Mouse (Mus musculus) lung, embryonic 16.5 days (tissue): ENCODE measurements at regions not wholly inside any gene's neighbourhood (a gene's known extent, or its start where the extent isn't known, plus 50 kb on each side); places are given as distances from the start of the nearest gene placed in this dataset.

Source experiments
- ATAC-seq: fragments of 200-750 bp; cut with Nextera tagmentation; 2 replicates; pipeline ENCODE4 v1.8.0; 2017; ENCODE audit warnings: low read depth, mild to moderate bottlenecking, moderate library complexity
- H3K27ac ChIP-seq: fragments of 300-500 bp; sonication (generic); 2 replicates; pipeline ENCODE4 v1.5.1; 2014; ENCODE audit warnings: mild to moderate bottlenecking, control low read depth, low read length
- H3K27me3 ChIP-seq: fragments of 300-500 bp; sonication (generic); 2 replicates; pipeline ENCODE4 v1.6.1; 2014; ENCODE audit warnings: low read depth, low read length, mixed read lengths; ENCODE audit not compliant: control insufficient read depth, insufficient read depth
- H3K36me3 ChIP-seq: fragments of 300-500 bp; sonication (generic); 2 replicates; pipeline ENCODE4 v1.6.1; 2014; ENCODE audit warnings: low read length; ENCODE audit not compliant: control insufficient read depth, insufficient read depth
- H3K4me1 ChIP-seq: fragments of 300-500 bp; sonication (generic); replicated peaks from 2 replicates; pipeline ENCODE4 v1.6.1; 2014; ENCODE audit warnings: low read length, mixed read lengths; ENCODE audit not compliant: control insufficient read depth, insufficient read depth
- H3K4me2 ChIP-seq: fragments of 300-500 bp; sonication (generic); 2 replicates; pipeline ENCODE4 v1.6.1; 2014; ENCODE audit warnings: low read depth, low read length, control low read depth
- H3K4me3 ChIP-seq: fragments of 300-500 bp; sonication (generic); 2 replicates; pipeline ENCODE4 v1.5.1; 2014; ENCODE audit warnings: mild to moderate bottlenecking, low read length, control low read depth
- H3K9ac ChIP-seq: fragments of 300-500 bp; sonication (generic); 2 replicates; pipeline ENCODE4 v1.6.1; 2014; ENCODE audit warnings: low read length, control low read depth
- H3K9me3 ChIP-seq: fragments of 300-500 bp; sonication (generic); 2 replicates; pipeline ENCODE4 v1.6.1; 2016; ENCODE audit warnings: low read length; ENCODE audit not compliant: control insufficient read depth
- WGBS: fragments of 180-500 bp; shearing (Covaris S2); extraction: QIAGEN DNeasy Blood & Tissue Kit; methylation state at CpG from one replicate; pipeline ENCODE4 v1.1.7; 2014; 5-methylcytosine and 5-hydroxymethylcytosine counted together

- Histone ChIP-seq H3K27me3 (no peaks in the 10 kb centered on the region), H3K9ac (no peak overlapping the region), H3K36me3 (no peaks in the 10 kb centered on the region), H3K4me1 (peaks cover 5% of the 10 kb centered on the region; the same call in 1 of the 2 replicates), H3K4me2 (no peak overlapping the region), H3K4me3 (no peak overlapping the region), H3K27ac (peak overlapping the region; percentile 57), H3K9me3 (peaks cover 2% of the 10 kb centered on the region; the same call in 1 of the 2 replicates)
- 21% methylated on average over 3 of the region's 3 CpGs for WGBS
- peak; percentile 41; the same call in 1 of the 2 replicates for ATAC-seq
These were observed 81.2 kb downstream of the Cdca7 start for GRCm38 (mm10) chr2:72557161-72557560.

GRCm38 (mm10) chr2:72557565-72558260, 81.8 kb downstream of the Cdca7 start:
- H3K27me3 ChIP-seq, result no peaks in the 10 kb centered on the region
- peak overlapping the region; percentile 57 for H3K27ac ChIP-seq
- WGBS, result 44% methylated on average over 9 of the region's 9 CpGs
- H3K9ac ChIP-seq, result no peak overlapping the region
- H3K4me2 ChIP-seq, result no peak overlapping the region
- no peaks in the 10 kb centered on the region for H3K9me3 ChIP-seq
- peak; percentile 42; the same call in 1 of the 2 replicates for ATAC-seq
- H3K36me3 ChIP-seq, result no peaks in the 10 kb centered on the region
- peaks cover 5% of the 10 kb centered on the region; the same call in 1 of the 2 replicates for H3K4me1 ChIP-seq
- H3K4me3 ChIP-seq, result no peak overlapping the region

GRCm38 (mm10) chr2:72561383-72561782, 85.4 kb downstream of the Cdca7 start:
- Histone ChIP-seq H3K4me1 (peaks cover 2% of the 10 kb centered on the region; the same call in 1 of the 2 replicates), H3K27me3 (no peaks in the 10 kb centered on the region; the same call in 1 of the 2 replicates), H3K9ac (no peak overlapping the region), H3K27ac (no peak overlapping the region), H3K36me3 (no peaks in the 10 kb centered on the region), H3K4me3 (no peak overlapping the region), H3K9me3 (no peaks in the 10 kb centered on the region), H3K4me2 (no peak overlapping the region)
- ATAC-seq, result no peak
- WGBS, result 85% methylated on average over 5 of the region's 5 CpGs

GRCm38 (mm10) chr2:72578322-72578721, 102.4 kb downstream of the Cdca7 start:
- no peaks in the 10 kb centered on the region for H3K27me3 ChIP-seq
- H3K27ac ChIP-seq, result no peak overlapping the region
- no peaks in the 10 kb centered on the region for H3K4me1 ChIP-seq
- no peaks in the 10 kb centered on the region for H3K36me3 ChIP-seq
- no peak for ATAC-seq
- 37% methylated on average over 1 of the region's 1 CpGs for WGBS
- no peak overlapping the region for H3K9ac ChIP-seq
- H3K4me2 ChIP-seq, result no peak overlapping the region
- H3K4me3 ChIP-seq, result no peak overlapping the region
- no peaks in the 10 kb centered on the region for H3K9me3 ChIP-seq

- no peak overlapping the region for H3K4me2 ChIP-seq
- H3K9ac ChIP-seq, result no peak overlapping the region
- H3K27me3 ChIP-seq, result no peaks in the 10 kb centered on the region
- 73% methylated on average over 6 of the region's 6 CpGs for WGBS
- H3K9me3 ChIP-seq, result no peaks in the 10 kb centered on the region
- no peak overlapping the region for H3K4me3 ChIP-seq
- H3K36me3 ChIP-seq, result no peaks in the 10 kb centered on the region
- H3K27ac ChIP-seq, result no peak overlapping the region
- no peak for ATAC-seq
- no peaks in the 10 kb centered on the region for H3K4me1 ChIP-seq
These were observed 105.2 kb downstream of the Cdca7 start for GRCm38 (mm10) chr2:72581136-72581535.

- H3K9me3 ChIP-seq, result no peaks in the 10 kb centered on the region
- WGBS, result 56% methylated on average over 7 of the region's 7 CpGs
- H3K36me3 ChIP-seq, result no peaks in the 10 kb centered on the region
- no peak overlapping the region for H3K27ac ChIP-seq
- no peak overlapping the region for H3K9ac ChIP-seq
- no peaks in the 10 kb centered on the region for H3K27me3 ChIP-seq
- H3K4me1 ChIP-seq, result no peaks in the 10 kb centered on the region
- no peak overlapping the region for H3K4me3 ChIP-seq
- no peak overlapping the region for H3K4me2 ChIP-seq
- ATAC-seq, result no peak
These were observed 112.9 kb downstream of the Cdca7 start for GRCm38 (mm10) chr2:72588814-72589213.

- Histone ChIP-seq H3K36me3 (no peaks in the 10 kb centered on the region), H3K4me1 (no peaks in the 10 kb centered on the region), H3K27ac (no peak overlapping the region), H3K9me3 (no peaks in the 10 kb centered on the region), H3K4me2 (no peak overlapping the region), H3K27me3 (no peaks in the 10 kb centered on the region), H3K4me3 (no peak overlapping the region), H3K9ac (no peak overlapping the region)
- 20% methylated on average over 3 of the region's 3 CpGs for WGBS
- ATAC-seq, result no peak
These were observed 116.1 kb downstream of the Cdca7 start for GRCm38 (mm10) chr2:72592011-72592410.

GRCm38 (mm10) chr2:72596994-72597925, 121.3 kb downstream of the Cdca7 start:
- H3K4me1 ChIP-seq, result no peaks in the 10 kb centered on the region; the same call in 1 of the 2 replicates
- H3K27me3 ChIP-seq, result no peaks in the 10 kb centered on the region
- 0 out of 2 replicates have a peak overlapping the region, but pooled peaks have one; percentile 11 for H3K4me2 ChIP-seq
- no peaks in the 10 kb centered on the region for H3K9me3 ChIP-seq
- no peak for ATAC-seq
- no peak overlapping the region for H3K9ac ChIP-seq
- H3K36me3 ChIP-seq, result no peaks in the 10 kb centered on the region
- WGBS, result 49% methylated on average over 14 of the region's 14 CpGs
- H3K4me3 ChIP-seq, result no peak overlapping the region
- no peak overlapping the region for H3K27ac ChIP-seq

GRCm38 (mm10) chr2:72597941-72598340, 122.0 kb downstream of the Cdca7 start:
- WGBS, result 44% methylated on average over 9 of the region's 9 CpGs
- ATAC-seq, result no peak
- Histone ChIP-seq H3K9me3 (no peaks in the 10 kb centered on the region), H3K4me3 (no peak overlapping the region), H3K36me3 (no peaks in the 10 kb centered on the region), H3K27me3 (no peaks in the 10 kb centered on the region), H3K9ac (no peak overlapping the region), H3K4me1 (no peaks in the 10 kb centered on the region; the same call in 1 of the 2 replicates), H3K4me2 (no peak overlapping the region), H3K27ac (no peak overlapping the region)
